Mouse (Mus musculus) liver, adult 2 months (tissue): ENCODE measurements around the gene Saysd1.
A peak's percentile ranks its signal among the peaks of the same experiment; 100 is the strongest.

Experiments used
- CTCF ChIP-seq: fragments of 200-500 bp; IDR thresholded peaks from 2 replicates; pipeline ENCODE4 v1.5.1; 2011; ENCODE audit warnings: low read depth, low read length, control low read depth
- POLR2A ChIP-seq: fragments of 200-500 bp; IDR thresholded peaks from 2 replicates; pipeline ENCODE4 v1.6.1; 2011; ENCODE audit warnings: low read length, control low read depth; ENCODE audit not compliant: insufficient read depth; ENCODE audit errors: extremely low read depth

DNA sequence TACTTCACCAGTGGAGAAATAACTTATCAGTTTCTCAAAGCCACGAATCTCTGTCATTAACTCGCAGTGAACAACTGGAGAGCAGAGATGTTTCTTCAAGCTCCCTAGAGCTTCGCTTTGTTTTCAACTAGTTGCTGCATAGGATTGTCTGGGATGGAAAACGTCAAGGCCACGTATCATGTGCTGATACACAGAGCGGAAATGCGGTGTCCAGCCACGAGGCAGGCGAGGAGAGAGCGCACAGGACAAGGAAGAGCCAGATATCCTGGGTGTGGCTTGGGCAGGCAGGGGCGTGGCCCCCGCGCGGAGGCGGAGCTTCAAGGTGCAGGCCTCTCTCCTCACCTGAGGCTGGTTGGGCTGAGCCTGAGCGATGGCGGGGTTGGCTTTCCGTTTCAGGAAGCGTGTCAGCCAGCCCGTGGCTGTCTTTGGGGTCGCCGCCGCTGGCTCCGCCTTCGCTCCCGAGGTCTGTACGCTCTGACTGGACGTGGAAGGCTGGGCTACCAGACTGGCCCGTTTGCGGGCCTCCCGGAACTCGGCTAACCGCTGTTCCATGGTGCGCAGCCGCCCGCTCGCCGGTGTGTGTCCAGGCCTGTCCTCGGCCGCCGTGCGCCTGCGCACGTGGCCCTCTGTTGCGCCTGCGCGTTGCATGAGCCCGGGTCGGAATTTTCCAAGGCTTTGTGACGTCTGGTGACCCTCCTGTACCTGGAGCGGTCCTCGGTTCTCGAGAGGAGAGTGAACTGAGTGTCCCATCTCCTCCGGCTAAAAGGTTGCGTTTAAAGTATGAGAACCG, 55.6 kb downstream of the Saysd1 start:
- TF ChIP-seq CTCF (no peak), POLR2A (peak; percentile 70)
